Mouse (Mus musculus): ENCODE measurements around the gene Rpusd4. TPM values are rescaled to one million over a fixed set of nuclear protein-coding genes. Genes with fewer than 3 reads are reported as not detected.

Gene Rpusd4
- polyA plus RNA-seq, 1 experiment from 2014 or later = 25.6 TPM

GRCm38 (mm10) chr9:35257365-35257764, 10.3 kb upstream of the Rpusd4 start:
- CTCF ChIA-PET = no interaction called here
- H3K27me3 ChIP-seq = no peaks in the 10 kb centered on the region
- POLR2A ChIA-PET = no interaction called here
- DNase-seq (ENCODE audit: low read depth, low spot score) (no peak), ATAC-seq (no peak)
- no peak for TF ChIP-seq CTCF (IDR thresholded peaks at IDR 0.05)
- in situ Hi-C loops (cut with MboI; ENCODE audit: low pct_unique_long_range_greater_than_20kb) = loop anchor here (25.0 kb wide), 1 partner anchor 1505 kb away; the partner anchor contains the start of gene Stt3a

DNA sequence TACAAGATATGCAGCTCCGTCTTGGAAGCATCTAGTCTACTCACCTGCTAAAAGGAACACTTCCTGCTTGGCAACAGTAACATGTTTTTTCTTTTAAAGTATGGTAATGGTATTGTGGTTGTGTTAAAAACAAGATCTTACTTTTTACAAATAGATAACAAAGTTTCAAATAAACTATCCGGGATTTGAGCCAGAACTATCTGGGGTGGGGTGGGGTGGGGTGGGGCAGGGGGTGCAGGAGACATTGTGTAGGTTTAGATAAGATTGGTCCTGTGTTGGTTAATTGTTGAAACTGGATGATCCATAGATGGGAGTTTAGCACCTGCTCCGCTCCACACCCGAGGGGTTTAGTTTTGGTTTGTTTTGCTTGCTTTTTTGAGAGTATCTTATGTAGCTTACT, 5.2 kb upstream of the Rpusd4 start:
- in situ Hi-C loops (cut with MboI; ENCODE audit: low pct_unique_long_range_greater_than_20kb) = loop anchor here (25.0 kb wide), 1 partner anchor 1500 kb away; the partner anchor contains the start of gene Stt3a
- ChIA-PET POLR2A (interaction anchor here (0.6 kb wide), 1 partner anchor 26 kb away, joined by 7 read pairs; no protein-coding TSS in a partner anchor), CTCF (no interaction called here)
- DNase-seq (ENCODE audit: low read depth, low spot score) (no peak), ATAC-seq (no peak)
- H3K27me3 ChIP-seq = no peaks in the 10 kb centered on the region
- no peak for TF ChIP-seq CTCF (IDR thresholded peaks at IDR 0.05)

DNA sequence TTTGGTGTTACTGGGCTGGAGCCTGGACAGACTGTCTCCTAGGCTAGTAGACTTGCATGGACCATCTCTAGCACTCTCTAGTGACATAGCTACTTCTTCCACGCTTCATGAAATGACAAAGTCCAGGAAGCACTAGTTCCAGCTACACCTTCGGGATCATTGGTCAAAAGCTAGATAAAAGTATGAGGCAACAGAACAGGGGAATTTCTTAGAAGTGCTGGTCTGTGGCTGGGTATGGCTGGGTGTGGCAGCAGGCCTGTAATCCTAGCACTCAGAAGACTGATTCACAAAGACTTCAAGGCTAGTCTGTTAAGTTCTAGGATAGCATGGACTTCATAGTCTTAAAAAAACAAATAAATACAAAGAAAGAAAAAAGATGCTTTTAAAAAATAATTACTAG, 4.2 kb upstream of the Rpusd4 start:
- ATAC-seq (no peak), DNase-seq (ENCODE audit: low read depth, low spot score) (no peak)
- in situ Hi-C loops (cut with MboI; ENCODE audit: low pct_unique_long_range_greater_than_20kb) = loop anchor here (25.0 kb wide), 1 partner anchor 1499 kb away; the partner anchor contains the start of gene Stt3a
- CTCF ChIA-PET = no interaction called here
- POLR2A ChIA-PET = interaction anchor here (0.6 kb wide), 1 partner anchor 152 kb away, joined by 3 read pairs; no protein-coding TSS in a partner anchor
- no peaks in the 10 kb centered on the region for H3K27me3 ChIP-seq
- no peak for TF ChIP-seq CTCF (IDR thresholded peaks at IDR 0.05)

- POLR2A ChIA-PET = interaction anchor here (0.8 kb wide), 1 partner anchor 54 kb away, joined by 3 read pairs; the partner anchor contains the start of gene Foxred1
- CTCF ChIA-PET = interaction anchor here (0.9 to 1.3 kb wide), 2 partner anchors 16 to 65 kb away, joined by 3 read pairs; partner anchors contain the start of genes Srpr and Tirap
- DNase-seq (ENCODE audit: low read depth, low spot score) = no peak
- TF ChIP-seq CTCF (IDR thresholded peaks at IDR 0.05) = no peak
- in situ Hi-C loops (cut with MboI; ENCODE audit: low pct_unique_long_range_greater_than_20kb) = loop anchor here (25.0 kb wide), 1 partner anchor 1498 kb away; the partner anchor contains the start of gene Stt3a
- ATAC-seq = no peak
- H3K27me3 ChIP-seq = no peaks in the 10 kb centered on the region
Measured at GRCm38 (mm10) chr9:35264509-35264908, 3.2 kb upstream of the Rpusd4 start.

DNA sequence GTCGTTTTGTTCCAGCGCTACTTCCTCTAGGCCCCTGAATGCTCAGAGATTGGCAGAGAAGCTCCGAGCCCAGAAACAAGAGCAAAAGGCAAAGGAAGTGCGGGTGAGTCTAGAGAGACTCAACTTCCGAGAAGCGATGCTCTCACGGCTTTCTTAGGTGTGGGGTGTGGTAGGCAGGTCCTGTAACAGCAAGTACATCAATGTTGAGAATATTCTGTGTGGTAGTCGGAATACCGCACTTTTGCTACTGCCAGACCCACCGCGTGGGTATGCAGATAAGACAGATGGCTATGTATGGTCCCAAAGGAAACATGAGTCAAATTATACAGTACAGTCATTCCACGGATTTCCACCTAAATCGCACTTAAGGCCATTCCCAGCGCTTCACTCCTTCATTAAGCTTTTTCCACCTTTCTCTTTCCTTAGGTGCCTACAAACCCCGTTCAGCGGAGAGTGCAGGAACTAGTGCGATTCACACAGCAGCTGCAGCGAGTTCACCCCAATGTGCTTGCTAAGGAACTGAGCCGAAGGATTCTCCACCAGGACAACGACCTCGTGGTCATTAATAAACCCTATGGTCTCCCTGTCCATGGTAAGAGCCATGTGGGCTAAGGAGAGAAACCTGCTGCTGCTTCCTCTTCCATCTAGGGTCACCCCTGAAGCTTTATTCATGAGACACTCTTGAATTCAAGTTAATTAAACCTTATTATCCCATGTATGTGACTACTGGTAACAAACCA, 481 bp downstream of the Rpusd4 start:
- no peak for TF ChIP-seq CTCF (IDR thresholded peaks at IDR 0.05)
- CTCF ChIA-PET = no interaction called here
- peak; percentile 17 for ATAC-seq
- no peaks in the 10 kb centered on the region for H3K27me3 ChIP-seq
- in situ Hi-C loops (cut with MboI; ENCODE audit: low pct_unique_long_range_greater_than_20kb) = loop anchor here (25.0 kb wide), 1 partner anchor 1494 kb away; the partner anchor contains the start of gene Stt3a
- DNase-seq (ENCODE audit: low read depth, low spot score) = no peak
- POLR2A ChIA-PET = interaction anchor here (1.1 kb wide), 1 partner anchor 9 kb away, joined by 3 read pairs; no protein-coding TSS in a partner anchor

- ChIA-PET POLR2A (interaction anchor here (1.0 kb wide), 1 partner anchor 10 kb away, joined by 3 read pairs; no protein-coding TSS in a partner anchor), CTCF (interaction anchor here (1.0 to 1.2 kb wide), 3 partner anchors 245 to 261 kb away, joined by 3 to 4 read pairs (median 3); no protein-coding TSS in a partner anchor)
- ATAC-seq = no peak
- DNase-seq (ENCODE audit: low read depth, low spot score) = no peak
- H3K27me3 ChIP-seq = no peaks in the 10 kb centered on the region
- TF ChIP-seq CTCF (IDR thresholded peaks at IDR 0.05) = no peak
- in situ Hi-C loops (cut with MboI; ENCODE audit: low pct_unique_long_range_greater_than_20kb) = no loop called here
Measured at GRCm38 (mm10) chr9:35277855-35278365, 10.2 kb downstream of the Rpusd4 start.

- ChIA-PET POLR2A (no interaction called here), CTCF (interaction anchor here (1.0 to 2.7 kb wide), 5 partner anchors 245 to 262 kb away, joined by 3 to 8 read pairs (median 4); no protein-coding TSS in a partner anchor)
- H3K27me3 ChIP-seq = no peaks in the 10 kb centered on the region
- no peak for DNase-seq (ENCODE audit: low read depth, low spot score)
- no peak for ATAC-seq
- in situ Hi-C loops (cut with MboI; ENCODE audit: low pct_unique_long_range_greater_than_20kb) = no loop called here
- no peak for TF ChIP-seq CTCF (IDR thresholded peaks at IDR 0.05)
Measured at GRCm38 (mm10) chr9:35278451-35278850, 10.8 kb downstream of the Rpusd4 start.

GRCm38 (mm10) chr9:35282006-35282850, 14.6 kb downstream of the Rpusd4 start:
- in situ Hi-C loops (cut with MboI; ENCODE audit: low pct_unique_long_range_greater_than_20kb) = loop anchor here (5.0 kb wide), 2 partner anchors 145 to 250 kb away; no protein-coding TSS in a partner anchor
- ChIA-PET CTCF (interaction anchor here (0.7 to 6.6 kb wide), 14 partner anchors 10 to 287 kb away, joined by 3 to 54 read pairs (median 5); partner anchors contain the start of genes Hyls1 and Pate2), POLR2A (interaction anchor here (0.6 kb wide), 2 partner anchors 27 to 134 kb away, joined by 3 to 4 read pairs; no protein-coding TSS in a partner anchor)
- peak; percentile 69 for TF ChIP-seq CTCF (IDR thresholded peaks at IDR 0.05)
- no peaks in the 10 kb centered on the region for H3K27me3 ChIP-seq
- no peak for DNase-seq (ENCODE audit: low read depth, low spot score)
- peak; percentile 47 for ATAC-seq

GRCm38 (mm10) chr9:35282851-35283200, 15.2 kb downstream of the Rpusd4 start:
- in situ Hi-C loops (cut with MboI; ENCODE audit: low pct_unique_long_range_greater_than_20kb) = loop anchor here (5.0 kb wide), 2 partner anchors 144 to 249 kb away; no protein-coding TSS in a partner anchor
- CTCF ChIA-PET = interaction anchor here (0.9 to 6.6 kb wide), 12 partner anchors 10 to 287 kb away, joined by 3 to 54 read pairs (median 5); partner anchors contain the start of genes Hyls1 and Pate2
- ATAC-seq (no peak), DNase-seq (ENCODE audit: low read depth, low spot score) (no peak)
- POLR2A ChIA-PET = interaction anchor here (0.6 kb wide), 1 partner anchor 28 kb away, joined by 4 read pairs; no protein-coding TSS in a partner anchor
- no peaks in the 10 kb centered on the region for H3K27me3 ChIP-seq
- TF ChIP-seq CTCF (IDR thresholded peaks at IDR 0.05) = no peak

Data from Patski (cell line).